Mouse (Mus musculus) cerebellum, postnatal 4 days (tissue): ENCODE measurements around the gene Numa1.
"Not testable (repeated sequence)": the region's sequence is repeated elsewhere in the genome, so short reads cannot be mapped to it uniquely, and the experiment has no call there.

Source experiments
- DNase-seq, 2 experiments: peaks; one replicate each; pipeline ENCODE4 v3.0.0; 2022; ENCODE audit warnings: low spot score in 2 of 2, mixed read lengths in 1 of 2

The Numa1 gene

GRCm38 (mm10) chr7:101933751-101934240, at the start of gene Numa1, which contains the start of gene Lrrc51:
Numa1 (plus strand) TSS chr7:101934111.
Lrrc51 (minus strand) TSS chr7:101933895.
- peak; percentile 78 to 90 for DNase-seq

GRCm38 (mm10) chr7:101884160-101884559, 49.8 kb upstream of the Numa1 start:
- DNase-seq: no peak

- no peak for DNase-seq
Observed at GRCm38 (mm10) chr7:101886274-101886673, 47.6 kb upstream of the Numa1 start.

DNA sequence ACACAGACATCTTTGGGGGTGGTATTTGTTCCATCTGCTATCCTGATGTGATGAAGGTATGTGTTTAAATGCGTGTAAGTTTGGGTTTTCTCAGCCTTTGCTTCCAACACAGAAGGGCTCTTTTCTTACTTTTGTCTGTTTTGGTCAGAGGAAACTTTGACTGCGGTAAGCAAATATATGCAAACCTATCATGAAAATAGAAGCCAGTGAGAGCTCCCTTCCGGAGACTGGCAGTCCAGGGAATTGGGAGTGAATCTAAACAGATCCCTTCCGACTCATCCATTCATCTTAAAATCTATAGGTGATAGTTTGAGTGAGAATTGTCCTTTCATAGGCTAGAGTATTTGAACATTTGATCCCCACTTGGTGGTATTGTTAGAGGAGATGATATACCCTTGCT, 45.5 kb upstream of the Numa1 start:
- DNase-seq: no peak

DNA sequence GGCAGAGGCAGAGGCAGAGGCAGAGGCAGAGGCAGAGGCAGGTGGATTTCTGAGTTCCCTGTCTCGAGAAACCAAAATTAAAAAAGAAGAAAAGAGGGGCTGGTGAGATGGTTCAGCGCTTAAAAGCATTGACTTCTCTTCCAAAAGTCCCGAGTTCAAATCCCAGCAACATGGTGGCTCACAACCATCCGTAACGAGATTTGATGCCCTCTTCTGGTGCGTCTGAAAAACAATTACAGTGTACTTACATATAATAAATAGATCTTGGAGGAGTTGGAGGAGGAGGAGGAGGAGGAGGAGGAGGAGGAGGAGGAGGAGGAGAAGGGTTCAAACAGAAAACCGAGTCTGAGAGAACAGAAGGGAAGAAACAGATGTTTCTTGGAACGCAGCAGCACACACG, 38.2 kb upstream of the Numa1 start:
- no peak for DNase-seq

DNA sequence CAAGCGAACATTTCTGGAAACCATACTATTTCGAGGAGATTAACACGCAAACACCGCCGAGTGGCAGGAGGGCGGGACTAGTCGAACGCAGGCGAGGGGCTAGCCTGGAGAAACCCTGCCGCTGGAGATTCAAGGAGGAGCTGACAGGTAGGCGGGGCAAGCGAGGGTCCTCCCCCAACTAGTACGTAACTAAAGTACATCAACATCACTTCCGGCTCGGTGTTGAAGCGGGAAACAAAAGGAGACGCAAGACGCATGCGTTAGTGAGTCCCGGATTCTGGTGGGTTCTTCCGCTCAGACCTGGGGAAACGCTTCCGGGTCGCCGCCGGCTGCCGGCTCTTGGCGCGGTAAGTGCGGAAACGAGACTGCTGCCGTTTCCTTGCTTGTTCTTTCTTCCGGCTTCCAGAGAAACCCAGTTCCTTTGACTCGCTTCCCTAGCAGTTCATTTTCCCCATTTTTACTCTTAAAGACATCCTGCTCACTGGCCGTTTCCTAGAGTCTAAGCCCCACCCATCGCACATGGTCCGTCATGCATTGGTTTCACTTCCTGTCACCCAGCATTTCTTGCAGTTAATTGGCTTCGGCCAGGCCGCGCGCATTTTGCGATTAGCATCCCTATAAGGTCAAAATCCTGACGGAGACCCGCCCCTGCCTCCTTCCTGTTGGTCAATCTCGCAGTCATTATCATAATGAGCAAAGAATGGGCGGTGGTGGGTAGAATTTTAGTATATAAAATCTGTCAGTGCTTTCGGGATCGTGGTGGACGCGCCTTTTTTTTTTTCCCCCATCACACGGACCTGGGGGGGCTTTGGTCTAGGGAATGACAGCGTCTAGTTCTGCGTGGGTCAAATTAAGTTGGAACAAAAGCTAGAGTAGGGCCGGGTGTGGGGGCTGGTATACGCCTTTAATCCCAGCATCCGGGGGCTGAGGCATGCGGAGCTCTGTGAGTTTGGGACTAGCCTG, 37.5 kb upstream of the Numa1 start:
- peak; percentile 81 to 92 for DNase-seq

DNA sequence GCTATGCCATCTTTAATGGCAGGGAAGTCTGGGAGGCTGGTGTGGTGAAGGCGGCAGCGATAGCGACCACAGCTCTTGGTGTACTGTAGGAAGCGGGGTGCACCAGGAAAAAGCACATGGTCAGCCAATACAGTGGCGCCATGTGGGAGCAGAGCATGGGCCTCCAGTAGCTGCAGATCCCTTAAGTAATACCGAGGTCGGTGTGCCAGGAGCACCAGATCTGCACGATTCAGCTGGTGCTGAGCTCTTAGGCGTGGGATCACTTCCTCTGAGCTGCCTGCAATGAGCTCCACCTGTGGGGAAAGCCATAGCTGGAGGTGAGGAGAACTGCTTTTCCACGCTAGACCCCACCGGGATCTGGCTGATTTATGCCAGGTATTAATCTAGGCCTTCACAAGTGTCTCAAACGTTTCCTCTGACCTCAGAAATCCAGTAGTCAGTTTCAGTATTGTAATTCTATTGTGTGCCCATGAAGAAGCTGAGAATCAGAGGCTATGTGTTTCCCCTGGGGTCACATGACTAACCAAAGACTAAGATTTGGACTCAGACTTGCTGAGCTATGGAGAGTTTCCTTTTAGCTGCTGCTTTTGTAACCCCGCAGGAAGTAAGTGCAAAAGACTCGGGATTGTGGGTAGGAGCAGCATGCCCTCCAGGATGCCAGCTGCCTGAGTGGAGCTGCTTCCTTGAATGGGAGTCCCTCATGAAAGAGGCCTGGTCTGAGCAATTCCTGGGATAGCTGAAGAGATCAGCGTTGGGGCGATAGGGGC, 33.4 kb upstream of the Numa1 start:
- DNase-seq: no peak

- DNase-seq: no peak
Observed at GRCm38 (mm10) chr7:101901969-101902368, 31.9 kb upstream of the Numa1 start.

- no peak for DNase-seq
Observed at GRCm38 (mm10) chr7:101902846-101903245, 31.1 kb upstream of the Numa1 start.

DNA sequence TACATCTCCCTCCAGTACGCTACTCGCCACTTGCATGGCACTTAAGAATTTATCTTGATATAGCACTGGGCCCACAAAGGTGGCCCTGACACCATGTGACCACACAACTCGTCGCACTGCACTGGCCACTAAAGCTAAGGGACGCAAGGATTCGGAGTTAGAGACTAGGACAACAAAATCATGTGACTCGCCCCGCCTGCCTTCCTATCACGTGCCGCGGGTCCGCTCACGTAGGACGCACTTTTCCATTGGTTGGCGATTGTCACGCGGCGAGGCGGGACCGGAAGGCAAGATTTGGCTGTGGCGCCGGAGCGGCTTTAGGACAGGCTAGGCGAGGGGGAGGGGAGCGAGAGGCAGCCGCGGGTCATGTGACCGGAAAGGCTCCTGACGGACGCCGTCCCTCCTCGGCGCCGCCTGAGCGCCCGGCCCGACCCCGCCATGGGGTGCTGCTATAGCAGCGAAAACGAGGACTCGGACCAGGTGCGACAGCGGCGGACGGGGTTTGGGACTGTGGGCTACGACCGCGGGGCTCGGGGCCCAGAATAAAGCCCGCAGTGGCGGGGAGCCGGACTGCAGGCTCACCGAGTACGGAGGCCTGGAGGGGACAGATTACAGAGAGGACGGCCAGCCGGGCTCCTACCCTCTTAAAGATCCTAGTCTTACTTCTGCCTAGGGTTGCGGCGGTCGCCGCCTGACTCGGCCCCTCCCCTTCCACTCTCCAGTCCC, 28.2 kb upstream of the Numa1 start, which contains the start of gene Lamtor1:
Gene Lamtor1, plus strand, starts transcription at position 344 of the 726 bp plus-strand sequence.
- DNase-seq: peak; percentile 97 to 98

GRCm38 (mm10) chr7:101906287-101906681, 27.6 kb upstream of the Numa1 start, which contains the start of gene Tomt:
Tomt (minus strand) TSS chr7:101906359.
- no peak for DNase-seq

DNA sequence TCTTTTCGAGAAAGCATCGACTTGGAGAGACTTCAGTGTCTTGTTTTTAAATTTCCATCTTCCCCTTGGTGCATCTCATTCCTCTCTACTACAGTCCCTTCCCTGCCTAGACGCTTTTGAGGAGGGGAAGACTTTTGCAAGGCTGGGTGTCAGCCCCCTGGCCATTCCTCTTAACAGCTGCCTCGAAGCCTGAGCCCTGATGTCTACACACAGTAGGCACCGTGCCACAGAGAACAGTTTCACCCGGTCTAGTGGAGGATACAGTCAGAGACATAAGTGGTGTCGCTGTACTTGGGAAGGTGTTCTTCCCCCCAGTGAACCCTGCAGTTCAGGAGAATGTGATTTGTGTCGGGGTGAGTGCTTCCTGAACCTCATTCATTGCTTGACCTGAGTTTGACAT, 27.2 kb upstream of the Numa1 start:
- no peak for DNase-seq

GRCm38 (mm10) chr7:101908367-101908766, 25.5 kb upstream of the Numa1 start:
- no peak for DNase-seq

- DNase-seq: no peak
Observed at GRCm38 (mm10) chr7:101910138-101910537, 23.8 kb upstream of the Numa1 start.

DNA sequence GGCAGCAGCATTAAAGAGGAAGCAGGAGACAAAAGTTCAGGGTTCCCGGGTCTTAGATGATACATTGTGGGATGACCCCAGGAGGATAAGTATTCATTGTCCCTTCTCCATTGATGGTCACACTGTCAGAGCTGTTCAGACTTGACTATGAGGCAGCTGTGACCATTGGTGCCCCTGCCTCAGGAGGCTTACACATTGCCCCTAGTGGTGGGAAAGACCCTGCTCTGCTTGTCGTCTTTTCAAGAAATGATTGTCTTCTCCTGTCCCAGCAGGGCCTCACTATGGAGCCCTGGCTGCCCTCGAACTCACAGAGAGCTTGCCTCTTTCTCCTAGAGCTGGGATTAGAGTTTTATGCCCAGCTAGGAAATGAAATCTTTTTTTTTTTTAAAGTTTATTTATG, 21.9 kb upstream of the Numa1 start:
- DNase-seq: no peak

DNA sequence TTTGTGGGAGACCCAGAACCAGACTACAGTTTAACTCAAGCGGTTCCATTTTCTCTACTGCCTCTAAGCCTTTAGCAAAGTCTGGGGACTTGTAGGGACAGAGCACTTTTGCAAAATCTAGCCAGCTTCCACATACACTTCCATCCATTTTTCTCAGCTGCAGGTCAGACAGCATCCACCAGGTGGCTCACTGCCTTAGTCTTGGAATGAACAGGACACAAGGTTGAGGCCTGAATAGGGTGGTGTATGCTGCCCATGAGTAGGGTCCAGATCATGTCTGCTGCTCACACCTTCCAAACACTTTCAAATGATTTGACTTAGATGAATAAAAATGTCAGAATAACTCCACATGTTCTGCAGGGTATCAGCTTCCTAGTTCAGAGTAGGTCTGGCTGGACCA, 15.8 kb upstream of the Numa1 start:
- DNase-seq: peak; percentile 43 to 66

DNA sequence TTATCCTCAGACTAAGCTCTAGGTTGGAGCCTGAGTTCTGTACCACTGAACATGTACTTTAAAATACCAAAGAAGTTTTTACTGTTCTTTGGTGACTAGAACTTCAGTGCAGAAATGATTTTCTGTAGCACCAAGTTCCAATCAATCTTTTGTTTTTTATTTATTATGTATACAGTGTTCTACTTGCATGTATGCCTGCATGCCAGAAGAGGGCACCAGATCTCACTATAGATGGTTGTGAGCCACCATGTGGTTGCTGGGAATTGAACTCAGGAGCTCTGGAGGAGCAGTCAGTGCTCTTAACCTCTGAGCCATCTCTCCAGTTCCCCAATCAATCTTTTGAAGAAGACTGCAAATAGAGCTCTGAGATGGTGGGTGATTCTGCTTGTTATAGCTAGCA, 8.0 kb upstream of the Numa1 start:
- not testable (repeated sequence) for DNase-seq

- no peak for DNase-seq
Observed at GRCm38 (mm10) chr7:101928093-101928492, 5.8 kb upstream of the Numa1 start.

DNA sequence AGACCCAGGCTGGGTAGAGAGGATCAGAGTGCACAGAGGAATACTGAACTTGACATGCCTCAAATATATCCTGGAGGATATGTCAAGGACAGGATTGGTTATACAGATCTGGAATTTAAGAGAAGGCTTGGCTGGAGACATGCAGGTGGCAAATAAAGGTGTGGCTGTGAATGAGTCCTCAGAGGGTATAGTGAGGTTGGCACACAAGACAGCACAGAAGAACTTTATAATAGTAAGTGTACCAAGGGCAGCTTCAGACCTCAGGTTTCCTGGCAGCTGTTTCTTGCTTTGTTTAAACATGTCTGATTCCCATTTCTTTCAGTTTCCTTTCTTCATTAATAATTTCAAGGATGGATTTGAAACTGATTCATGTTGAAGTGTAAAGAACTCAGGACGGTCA, 1.4 kb upstream of the Numa1 start:
- DNase-seq: no peak

DNA sequence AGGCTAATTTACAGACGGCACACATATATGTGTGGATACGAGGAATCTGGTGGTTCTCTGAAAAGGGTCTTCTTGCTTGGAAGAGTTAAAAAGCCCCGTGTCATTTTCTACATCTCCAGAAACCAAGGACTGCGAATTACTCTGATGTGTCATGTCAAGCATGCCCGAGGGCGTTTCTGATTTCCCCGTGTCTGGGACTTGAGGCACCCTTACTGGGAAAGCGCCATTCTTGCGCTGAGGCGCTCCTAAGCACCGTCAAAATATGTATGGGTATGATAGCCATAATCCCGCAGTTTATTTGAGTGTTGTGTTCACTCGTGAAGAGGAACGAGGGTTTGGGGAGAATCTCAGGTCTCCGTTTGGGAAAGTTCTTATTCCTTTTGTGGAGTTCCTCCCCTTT, 611 bp upstream of the Numa1 start:
- peak in 1 of 2 experiments; percentile 16 for DNase-seq

GRCm38 (mm10) chr7:101935957-101936356, 2.0 kb downstream of the Numa1 start:
- DNase-seq: no peak

- no peak for DNase-seq
Observed at GRCm38 (mm10) chr7:101936996-101937395, 3.1 kb downstream of the Numa1 start.
